8 mouse cellular contexts compared by ENCODE assay signal in the genomic region with DNA sequence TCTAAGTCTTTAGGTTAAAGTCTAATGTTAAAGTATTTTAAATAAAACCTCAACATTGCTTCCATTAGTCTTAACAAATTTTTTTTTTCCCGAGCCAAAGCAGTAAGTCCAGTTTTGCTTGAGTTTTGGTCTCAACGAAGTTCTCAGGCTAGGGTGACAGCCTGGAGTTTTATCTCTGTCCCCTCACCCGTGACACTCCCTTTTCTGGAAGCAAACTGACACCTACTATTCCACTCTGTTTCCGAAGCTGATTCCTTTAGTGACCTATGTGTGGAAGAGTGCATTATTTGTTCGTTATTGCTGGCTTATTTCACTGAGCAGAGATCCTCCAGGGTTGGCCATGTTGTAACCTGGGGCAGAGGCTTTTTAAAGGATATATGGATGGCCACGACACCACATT. TPM values are rescaled to one million over a fixed set of nuclear protein-coding genes. Genes with fewer than 3 reads are reported as not detected.
A peak's percentile ranks its signal among the peaks of the same experiment; 100 is the strongest.
DNase-seq lines count a peak whose midpoint lies in the region; ATAC-seq and TF ChIP-seq lines count a peak whose summit lies in the region.

No protein-coding gene starts in this region.

- no peak overlapping the region; the same call in 1 of the 2 replicates for H3K9ac ChIP-seq in forebrain, embryonic 16.5 days (replicated peaks; ENCODE audit: low read depth, low read length)
- H3K9ac ChIP-seq in hindbrain, embryonic 13.5 days, result peak overlapping the region; percentile 93
- H3K9ac ChIP-seq in liver, postnatal 0 days (replicated peaks), result peak overlapping the region; percentile 55

- H3K27ac ChIP-seq in forebrain, embryonic 10.5 days, result peak overlapping the region; percentile 72
- no peak overlapping the region for H3K27ac ChIP-seq in forebrain, embryonic 16.5 days (ENCODE audit: low read length)
- H3K27ac ChIP-seq in hindbrain, embryonic 13.5 days, result no peak overlapping the region
- H3K27ac ChIP-seq in liver, postnatal 0 days (ENCODE audit: low read depth), result peak overlapping the region; percentile 85
- no peak overlapping the region for H3K27ac ChIP-seq in thymus, adult 2 months (ENCODE audit: control insufficient read depth, insufficient read depth, low read length)

- H3K4me1 ChIP-seq in forebrain, embryonic 10.5 days, result peaks cover 28% of the 10 kb centered on the region
- H3K4me1 ChIP-seq in forebrain, embryonic 16.5 days (replicated peaks; ENCODE audit: control insufficient read depth, insufficient read depth, low read length), result peaks cover 18% of the 10 kb centered on the region
- peaks cover 23% of the 10 kb centered on the region for H3K4me1 ChIP-seq in hindbrain, embryonic 13.5 days (replicated peaks)
- H3K4me1 ChIP-seq in liver, postnatal 0 days (ENCODE audit: insufficient read depth), result peaks cover 33% of the 10 kb centered on the region
- peaks cover 13% of the 10 kb centered on the region for H3K4me1 ChIP-seq in thymus, adult 2 months (replicated peaks; ENCODE audit: control insufficient read depth, insufficient read depth, low read length)

- no peak for TF ChIP-seq EP300 in liver, postnatal 0 days (IDR thresholded peaks at IDR 0.05; ENCODE audit: low read depth)

- peaks cover 41% of the 10 kb centered on the region for H3K27me3 ChIP-seq in forebrain, embryonic 10.5 days (ENCODE audit: poor library complexity, severe bottlenecking)
- H3K27me3 ChIP-seq in forebrain, embryonic 16.5 days (replicated peaks; ENCODE audit: control insufficient read depth, insufficient read depth, low read length), result peaks cover 16% of the 10 kb centered on the region
- H3K27me3 ChIP-seq in hindbrain, embryonic 13.5 days, result peaks cover 40% of the 10 kb centered on the region
- H3K27me3 ChIP-seq in liver, postnatal 0 days (ENCODE audit: insufficient read depth, low read length), result no peaks in the 10 kb centered on the region
- H3K27me3 ChIP-seq in thymus, adult 2 months (ENCODE audit: control insufficient read depth, insufficient read depth, low read length), result no peaks in the 10 kb centered on the region; the same call in 1 of the 2 replicates

- no peaks in the 10 kb centered on the region for H3K9me3 ChIP-seq in forebrain, embryonic 10.5 days
- no peaks in the 10 kb centered on the region for H3K9me3 ChIP-seq in forebrain, embryonic 16.5 days (ENCODE audit: control insufficient read depth, low read length)
- H3K9me3 ChIP-seq in hindbrain, embryonic 13.5 days, result no peaks in the 10 kb centered on the region
- no peaks in the 10 kb centered on the region for H3K9me3 ChIP-seq in liver, postnatal 0 days (ENCODE audit: low read length)

- TF ChIP-seq CTCF in liver, postnatal 0 days (IDR thresholded peaks at IDR 0.05; ENCODE audit: low read depth), result no peak
- TF ChIP-seq CTCF in thymus, adult 2 months (IDR thresholded peaks at IDR 0.05; ENCODE audit: borderline replicate concordance, control insufficient read depth, extremely low read depth, insufficient read depth, low read length, poor library complexity), result no peak

- TF ChIP-seq POLR2A in thymus, adult 2 months (IDR thresholded peaks at IDR 0.05; ENCODE audit: control insufficient read depth, extremely low read depth, insufficient read depth, low read length, poor library complexity), result no peak

- H3K4me3 ChIP-seq in forebrain, embryonic 10.5 days, result peak overlapping the region; percentile 65
- H3K4me3 ChIP-seq in forebrain, embryonic 16.5 days (replicated peaks; ENCODE audit: low read length), result no peak overlapping the region
- peak overlapping the region; percentile 95 for H3K4me3 ChIP-seq in hindbrain, embryonic 13.5 days
- peak overlapping the region; percentile 93 for H3K4me3 ChIP-seq in liver, postnatal 0 days (ENCODE audit: low read depth, low read length)
- no peak overlapping the region for H3K4me3 ChIP-seq in thymus, adult 2 months (ENCODE audit: control insufficient read depth, insufficient read depth, low read length)

- H3K36me3 ChIP-seq in forebrain, embryonic 10.5 days (replicated peaks), result no peaks in the 10 kb centered on the region; the same call in 1 of the 2 replicates
- H3K36me3 ChIP-seq in forebrain, embryonic 16.5 days (ENCODE audit: control insufficient read depth, insufficient read depth), result no peaks in the 10 kb centered on the region
- H3K36me3 ChIP-seq in hindbrain, embryonic 13.5 days, result peaks cover 5% of the 10 kb centered on the region
- peaks cover 3% of the 10 kb centered on the region; the same call in 1 of the 2 replicates for H3K36me3 ChIP-seq in liver, postnatal 0 days (replicated peaks; ENCODE audit: insufficient read depth, low read length)
- H3K36me3 ChIP-seq in thymus, adult 2 months (ENCODE audit: control insufficient read depth, insufficient read depth, low read length), result no peaks in the 10 kb centered on the region

- ATAC-seq in forebrain, embryonic 16.5 days, result no peak
- ATAC-seq in hindbrain, embryonic 13.5 days (ENCODE audit: low FRiP score), result no peak
- no peak for ATAC-seq in liver, postnatal 0 days

- no peak for DNase-seq in forebrain, embryonic 10.5 days (ENCODE audit: extremely low spot score, low spot score)
- DNase-seq in MEL-GATA-1-ER (ENCODE audit: extremely low read depth, low read depth), result peak; percentile 53
- no peak for DNase-seq in liver, postnatal 0 days
- DNase-seq in urinary bladder, postnatal 14 days (ENCODE audit: low spot score), result no peak
- DNase-seq in thymus, adult 2 months, result no peak
- DNase-seq in layer of hippocampus, postnatal 36 days, result no peak

- 34% methylated on average over 6 of the region's 6 CpGs for WGBS in forebrain, embryonic 10.5 days
- WGBS in forebrain, embryonic 16.5 days, result 34% methylated on average over 6 of the region's 6 CpGs
- 41% methylated on average over 6 of the region's 6 CpGs for WGBS in hindbrain, embryonic 13.5 days
- WGBS in liver, postnatal 0 days (ENCODE audit: insufficient replicate concordance), result 20% methylated on average over 6 of the region's 6 CpGs
- 45% methylated on average over 6 of the region's 6 CpGs for WGBS in thymus, adult 2 months

- H3K4me2 ChIP-seq in forebrain, embryonic 16.5 days (ENCODE audit: low read length), result no peak overlapping the region; the same call in 1 of the 2 replicates
- peak overlapping the region; percentile 94 for H3K4me2 ChIP-seq in hindbrain, embryonic 13.5 days
- H3K4me2 ChIP-seq in liver, postnatal 0 days (ENCODE audit: low read depth, low read length), result peak overlapping the region; percentile 76

RNA-seq across cellular contexts. Expression of a gene that starts 1.1 kb away (rescaled TPM):
- polyA plus RNA-seq in forebrain, embryonic 10.5 days (2016; fragmentation: Nextera tagmentation; extraction: Ambion mirVana), result 7.3 and 7.4 TPM in 2 replicates
- 13.7 and 14.1 TPM in 2 replicates for polyA plus RNA-seq in forebrain, embryonic 16.5 days (2015; fragmentation: Nextera tagmentation; extraction: Ambion mirVana)
- 10.1 and 10.9 TPM in 2 replicates for polyA plus RNA-seq in hindbrain, embryonic 13.5 days (2015; fragmentation: Nextera tagmentation; extraction: Ambion mirVana)
- 4.6 and 4.8 TPM in 2 replicates for polyA plus RNA-seq in liver, postnatal 0 days (2015; fragmentation: Nextera tagmentation; extraction: Ambion mirVana)
- polyA plus RNA-seq in thymus, adult 2 months (2012; rRNA removed), result 8.7 and 10.4 TPM in 2 replicates
- 10 to 100 TPM; 32.7 to 44.4 TPM for total RNA-seq in layer of hippocampus, postnatal 36 days (2021)

RNA-seq across cellular contexts. Expression of a gene that starts 44.8 kb away (rescaled TPM):
- 13.1 and 13.9 TPM in 2 replicates for polyA plus RNA-seq in forebrain, embryonic 10.5 days (2016; fragmentation: Nextera tagmentation; extraction: Ambion mirVana)
- polyA plus RNA-seq in forebrain, embryonic 16.5 days (2015; fragmentation: Nextera tagmentation; extraction: Ambion mirVana), result 10.9 and 13.2 TPM in 2 replicates
- 9.4 and 10.6 TPM in 2 replicates for polyA plus RNA-seq in hindbrain, embryonic 13.5 days (2015; fragmentation: Nextera tagmentation; extraction: Ambion mirVana)
- polyA plus RNA-seq in liver, postnatal 0 days (2015; fragmentation: Nextera tagmentation; extraction: Ambion mirVana), result 2.2 and 2.5 TPM in 2 replicates
- polyA plus RNA-seq in thymus, adult 2 months (2012; rRNA removed), result 7.1 and 7.7 TPM in 2 replicates
- 10 to 100 TPM; 13.5 to 13.9 TPM for total RNA-seq in layer of hippocampus, postnatal 36 days (2021)

Comparison
In these comparisons a context has a peak if more than half of its experiments do, and no peak if none do; other contexts are left out.
1. H3K27ac ChIP-seq: peak in forebrain, embryonic 10.5 days (single experiment) and liver, postnatal 0 days (single experiment); none in forebrain, embryonic 16.5 days (single experiment), hindbrain, embryonic 13.5 days (single experiment) and thymus, adult 2 months (single experiment).
2. H3K4me3 ChIP-seq: peak in forebrain, embryonic 10.5 days (single experiment), hindbrain, embryonic 13.5 days (single experiment) and liver, postnatal 0 days (single experiment); none in forebrain, embryonic 16.5 days (single experiment) and thymus, adult 2 months (single experiment).